Mouse (Mus musculus) G1E (cell line): ENCODE results near the gene Hnrnph1. TPM values are rescaled to one million over a fixed set of nuclear protein-coding genes. Genes with fewer than 3 reads are reported as not detected.
A peak's percentile ranks its signal among the peaks of the same experiment; 100 is the strongest.

Experiments used
- ATAC-seq: 2 replicates; pipeline ENCODE4 v1.8.0; 2016; ENCODE audit warnings: mild to moderate bottlenecking; ENCODE audit not compliant: insufficient number of reproducible peaks, poor library complexity, low FRiP score, severe bottlenecking; ENCODE audit errors: extremely low read depth
- DNase-seq: peaks from one replicate; pipeline ENCODE4 v3.0.0; 2012; ENCODE audit warnings: low spot score
- H3K27me3 ChIP-seq: 2 replicates; pipeline ENCODE4 v1.6.1; 2012; ENCODE audit warnings: mild to moderate bottlenecking, low read length, inconsistent platforms; ENCODE audit not compliant: insufficient read depth
- H3K36me3 ChIP-seq: replicated peaks from 2 replicates; pipeline ENCODE3; 2012; ENCODE audit warnings: mild to moderate bottlenecking, inconsistent platforms
- H3K4me1 ChIP-seq: 2 replicates; pipeline ENCODE4 v1.6.1; 2012; ENCODE audit warnings: low read depth, low read length, inconsistent platforms, mixed read lengths; ENCODE audit not compliant: insufficient read depth
- H3K4me3 ChIP-seq: 2 replicates; pipeline ENCODE4 v1.5.1; 2012; ENCODE audit warnings: low read depth, mild to moderate bottlenecking, inconsistent platforms, low read length, moderate library complexity, mixed read lengths
- H3K9me3 ChIP-seq: replicated peaks from 2 replicates; pipeline ENCODE4 v1.6.1; 2012; ENCODE audit warnings: inconsistent platforms
- CTCF ChIP-seq: IDR thresholded peaks from 2 replicates; pipeline ENCODE4 v1.5.1; 2012; ENCODE audit warnings: low read depth, low read length, inconsistent platforms, mixed read lengths
- GATA1 ChIP-seq: IDR thresholded peaks from 2 replicates; pipeline ENCODE4 v1.6.1; 2012; ENCODE audit warnings: borderline replicate concordance, low read length, inconsistent platforms, mixed read lengths
- GATA2 ChIP-seq: IDR thresholded peaks from 2 replicates; pipeline ENCODE4 v1.6.1; 2012; ENCODE audit warnings: low read depth, low read length, inconsistent platforms, borderline replicate concordance
- POLR2AphosphoS5 ChIP-seq: IDR thresholded peaks from 2 replicates; pipeline ENCODE4 v1.6.1; 2012; ENCODE audit warnings: low read depth, low read length, inconsistent platforms; ENCODE audit not compliant: insufficient replicate concordance
- TAL1 ChIP-seq: conservative IDR thresholded peaks from 2 replicates; pipeline ENCODE4 v1.6.1; 2012; ENCODE audit warnings: low read depth, low read length, inconsistent platforms, mixed read lengths
- polyA plus RNA-seq: library from polyadenylated mRNA; stranded (reverse); fragments of >175 nt; gene quantifications from 2 replicates; pipeline ENCODE4 v1.2.3, GENCODE M21; 2012
- total RNA-seq, 2 experiments: library from RNA; stranded (forward) in 1 of 2; stranded (reverse) in 1 of 2; fragments of 200-1000 nt in 1 of 2; fragments of >200 nt in 1 of 2; fragmentation: Nextera tagmentation in 1 of 2; gene quantifications; 2 replicates each; pipeline ENCODE4 v1.2.3; 2014 to 2017

Gene Hnrnph1
- total and polyA plus RNA-seq, 3 experiments, result 230 to 593 (median 360) TPM

DNA sequence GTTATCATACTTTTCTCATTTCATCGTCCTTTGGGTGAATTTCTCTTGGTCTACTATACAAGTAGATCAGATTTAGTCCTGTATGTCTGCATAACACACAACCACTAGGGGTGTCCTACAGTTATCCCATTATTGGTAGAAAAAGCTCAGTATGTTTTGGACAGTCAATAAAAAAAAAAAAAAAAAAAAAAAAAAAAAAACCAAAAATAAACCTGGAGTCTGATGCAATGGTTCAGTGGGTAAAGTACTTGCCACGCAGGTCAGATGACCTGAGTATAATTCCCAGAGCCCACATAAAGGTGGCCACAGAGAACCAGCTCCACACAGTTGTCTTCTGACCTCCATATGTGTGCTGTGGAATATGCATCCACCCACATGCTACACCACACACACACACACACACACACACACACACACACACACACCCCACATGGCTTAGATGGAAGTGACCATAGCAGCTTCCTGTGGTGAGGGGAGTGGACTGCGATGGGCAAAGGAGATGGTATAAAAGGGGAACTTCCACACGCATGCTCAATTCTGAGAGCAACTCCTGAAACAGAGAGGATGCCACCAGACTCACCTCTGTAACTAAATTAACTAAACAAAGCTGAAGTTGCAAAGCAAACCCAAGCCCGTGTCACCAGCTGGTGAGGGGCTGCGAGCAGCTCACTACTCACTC is 38.9 kb downstream of the Hnrnph1 start:
- ATAC-seq (no peak), DNase-seq (no peak)
- no peaks in the 10 kb centered on the region for H3K4me1 ChIP-seq
- no peaks in the 10 kb centered on the region for H3K27me3 ChIP-seq
- TF ChIP-seq GATA2 (no peak), CTCF (no peak), TAL1 (no peak), GATA1 (no peak), POLR2AphosphoS5 (no peak)
- H3K4me3 ChIP-seq, result no peak overlapping the region
- H3K9me3 ChIP-seq, result no peaks in the 10 kb centered on the region
- H3K36me3 ChIP-seq, result peaks cover 78% of the 10 kb centered on the region

DNA sequence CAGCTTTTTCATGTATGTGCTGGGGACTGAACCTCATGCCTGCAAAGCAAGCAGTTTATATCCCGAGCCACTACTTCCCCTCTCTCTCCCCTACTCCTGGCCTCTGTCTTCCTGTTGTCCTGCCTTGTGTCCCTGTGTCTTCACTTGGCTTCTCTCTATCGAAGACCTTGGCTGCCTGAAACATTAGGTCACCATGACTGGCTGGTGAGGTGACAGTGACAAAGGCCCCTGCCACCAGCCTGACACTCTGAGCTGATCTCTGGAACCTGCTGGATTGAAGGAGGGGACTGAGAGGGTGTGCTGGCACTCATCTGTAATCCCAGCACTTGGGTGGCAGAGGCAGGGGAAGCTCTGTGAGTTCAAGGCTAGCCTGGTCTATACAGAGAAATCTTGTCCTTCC is 41.1 kb downstream of the Hnrnph1 start:
- no peak overlapping the region for H3K4me3 ChIP-seq
- peaks cover 16% of the 10 kb centered on the region for H3K4me1 ChIP-seq
- H3K9me3 ChIP-seq, result no peaks in the 10 kb centered on the region
- TF ChIP-seq POLR2AphosphoS5 (no peak), TAL1 (no peak), GATA2 (no peak), CTCF (no peak), GATA1 (no peak)
- no peak for ATAC-seq
- no peak for DNase-seq
- H3K27me3 ChIP-seq, result no peaks in the 10 kb centered on the region
- H3K36me3 ChIP-seq, result peaks cover 74% of the 10 kb centered on the region

DNA sequence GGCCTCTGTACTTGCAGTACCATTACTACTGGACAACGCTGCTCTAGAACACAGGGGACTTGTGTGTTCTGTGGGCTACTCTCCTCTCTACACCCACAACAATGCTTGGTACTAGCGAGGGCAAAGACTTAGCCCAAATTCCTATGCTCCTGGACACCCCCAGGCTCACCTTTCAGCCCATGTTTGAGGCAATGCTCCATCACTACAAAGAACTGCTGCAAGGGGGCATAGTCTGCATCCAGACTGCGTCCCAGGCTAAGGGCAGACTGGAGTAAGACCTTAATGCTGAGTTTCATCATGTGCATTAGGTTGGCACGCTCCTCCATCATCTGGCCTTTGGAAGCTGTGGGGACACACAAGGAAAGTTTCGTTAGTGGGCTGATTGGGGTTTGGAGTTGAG is 44.7 kb downstream of the Hnrnph1 start:
- Histone ChIP-seq H3K9me3 (no peaks in the 10 kb centered on the region), H3K4me3 (peak overlapping the region; percentile 68), H3K4me1 (peaks cover 22% of the 10 kb centered on the region), H3K27me3 (no peaks in the 10 kb centered on the region), H3K36me3 (peaks cover 47% of the 10 kb centered on the region)
- ATAC-seq, result no peak
- TF ChIP-seq GATA1 (no peak), POLR2AphosphoS5 (no peak)
- DNase-seq, result no peak

DNA sequence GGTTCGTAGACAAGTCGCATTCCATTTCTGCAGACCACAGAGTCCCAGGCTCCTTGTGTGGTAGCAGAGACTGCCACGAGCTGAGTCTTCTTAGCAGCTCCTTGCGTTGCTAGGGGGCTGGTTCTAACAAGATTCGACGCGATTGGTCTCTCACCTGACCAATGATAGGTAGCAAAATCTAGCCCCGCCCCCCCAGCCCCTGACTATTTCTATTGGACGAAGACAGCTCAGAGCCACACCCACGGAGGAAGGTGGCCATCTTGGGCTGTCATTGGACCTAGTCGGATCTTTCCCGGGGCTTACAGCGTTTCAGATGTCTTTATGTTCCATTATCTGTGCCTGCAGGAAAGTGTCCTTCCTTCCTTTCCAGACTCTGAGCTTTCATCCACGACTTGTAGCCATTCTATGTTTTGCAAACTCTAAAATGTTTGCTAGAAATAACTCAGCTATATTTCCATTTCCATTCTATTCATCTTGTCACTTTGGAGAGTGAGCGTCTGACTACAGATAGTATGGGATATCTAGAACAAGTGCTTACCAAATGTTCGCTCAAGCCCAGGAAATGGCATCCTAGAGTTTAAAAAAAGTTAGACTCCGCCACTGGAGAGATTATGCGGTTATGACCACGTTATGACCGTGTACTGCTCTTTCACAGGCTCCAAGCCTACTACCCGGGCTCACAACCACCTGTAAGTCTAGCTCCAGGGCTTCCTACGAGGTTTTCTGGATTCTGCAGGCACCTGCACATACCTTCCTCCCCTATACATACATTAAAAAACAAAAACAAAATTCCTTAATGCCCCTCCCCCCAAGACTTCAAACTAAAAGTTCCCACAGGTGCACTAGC is 45.4 kb downstream of the Hnrnph1 start:
- Histone ChIP-seq H3K4me3 (peak overlapping the region; percentile 68), H3K27me3 (no peaks in the 10 kb centered on the region), H3K36me3 (peaks cover 42% of the 10 kb centered on the region), H3K4me1 (peaks cover 28% of the 10 kb centered on the region), H3K9me3 (no peaks in the 10 kb centered on the region)
- peak; percentile 79 for DNase-seq
- TF ChIP-seq CTCF (no peak), GATA2 (no peak), POLR2AphosphoS5 (no peak), TAL1 (no peak), GATA1 (no peak)
- peak; percentile 85 for ATAC-seq

DNA sequence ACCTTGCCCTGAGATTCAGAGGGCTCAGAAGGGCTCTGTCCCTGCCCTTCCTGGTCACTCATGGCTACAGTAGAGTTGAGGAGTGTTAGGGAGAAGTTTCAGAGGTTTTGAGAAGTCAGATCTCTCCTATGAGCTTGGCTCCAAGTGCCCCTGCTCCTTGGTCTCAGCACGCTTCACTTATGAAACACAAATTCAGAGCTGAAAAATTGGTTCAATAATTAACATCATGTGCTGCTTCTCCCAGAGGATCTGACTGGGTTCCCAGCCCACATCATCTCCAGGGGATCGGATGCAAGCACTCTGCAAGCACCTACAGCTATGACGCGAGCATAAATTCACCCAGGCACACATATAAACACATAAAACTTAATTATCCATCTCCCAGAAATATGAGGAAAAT is 49.3 kb downstream of the Hnrnph1 start:
- ATAC-seq (no peak), DNase-seq (no peak)
- no peaks in the 10 kb centered on the region for H3K9me3 ChIP-seq
- peaks cover 24% of the 10 kb centered on the region for H3K36me3 ChIP-seq
- TF ChIP-seq POLR2AphosphoS5, result no peak
- no peak for TF ChIP-seq CTCF
- no peak for TF ChIP-seq TAL1
- TF ChIP-seq GATA1, result no peak
- no peak for TF ChIP-seq GATA2
- peaks cover 47% of the 10 kb centered on the region for H3K4me1 ChIP-seq
- H3K4me3 ChIP-seq, result no peak overlapping the region
- H3K27me3 ChIP-seq, result no peaks in the 10 kb centered on the region

DNA sequence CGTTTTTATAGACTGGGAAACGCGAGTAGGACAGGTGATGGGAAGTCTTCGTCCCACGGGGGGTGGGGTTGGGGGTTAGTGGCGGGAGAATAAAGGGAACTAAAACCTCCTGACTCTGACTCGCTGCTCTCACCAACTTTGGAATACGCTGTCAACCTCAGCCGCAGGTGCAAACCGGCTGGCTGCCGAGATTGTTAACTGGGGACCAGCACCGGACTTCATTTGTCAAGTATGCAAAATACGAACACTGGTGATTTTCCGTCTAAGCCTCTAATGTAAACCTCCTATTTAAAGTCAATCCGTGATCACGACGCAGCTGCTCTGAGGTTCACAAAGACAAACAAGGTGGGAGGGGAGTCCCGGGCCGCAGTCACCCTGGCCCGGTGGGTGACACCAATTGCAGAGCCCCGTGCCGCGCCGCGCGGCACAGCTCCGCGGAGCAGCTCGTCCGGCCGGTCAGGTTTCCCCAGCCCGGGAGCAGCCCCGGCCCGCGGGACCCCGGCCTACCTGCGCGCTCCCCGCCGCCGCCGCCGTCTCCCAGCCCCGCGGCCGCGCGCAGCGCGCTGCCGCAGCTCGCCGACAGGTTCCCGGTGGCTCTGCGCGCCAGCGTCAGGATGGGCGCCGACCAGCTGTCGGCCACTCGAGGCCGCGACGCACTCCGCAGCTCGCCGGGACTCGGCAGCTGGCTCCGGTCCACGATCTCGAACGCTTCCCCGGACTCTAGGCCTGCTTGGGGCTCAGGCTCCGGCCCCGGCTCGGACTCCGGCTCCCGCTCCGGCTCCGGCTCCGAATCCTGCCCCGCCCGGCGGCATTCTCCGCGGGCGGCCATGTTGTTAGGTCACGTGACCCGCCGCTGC is 53.7 kb downstream of the Hnrnph1 start, which contains the start of gene Rufy1:
Rufy1 (minus strand) TSS at position 849 of the 857 bp plus-strand sequence.
- Histone ChIP-seq H3K36me3 (peaks cover 14% of the 10 kb centered on the region), H3K9me3 (no peaks in the 10 kb centered on the region), H3K4me1 (peaks cover 52% of the 10 kb centered on the region), H3K27me3 (peaks cover 1% of the 10 kb centered on the region; the same call in 1 of the 2 replicates), H3K4me3 (peak within 1 kb of the TSS; percentile 86)
- DNase-seq, result peak; percentile 65
- no peak for ATAC-seq
- TF ChIP-seq GATA2 (no peak), GATA1 (no peak)
